Mouse (Mus musculus): ENCODE measurements around the gene Tbc1d4. TPM values are rescaled to one million over a fixed set of nuclear protein-coding genes. Genes with fewer than 3 reads are reported as not detected.
A peak's percentile ranks its signal among the peaks of the same experiment; 100 is the strongest.

Tbc1d4 gene
- total and polyA plus RNA-seq, 3 experiments: not detected

DNA sequence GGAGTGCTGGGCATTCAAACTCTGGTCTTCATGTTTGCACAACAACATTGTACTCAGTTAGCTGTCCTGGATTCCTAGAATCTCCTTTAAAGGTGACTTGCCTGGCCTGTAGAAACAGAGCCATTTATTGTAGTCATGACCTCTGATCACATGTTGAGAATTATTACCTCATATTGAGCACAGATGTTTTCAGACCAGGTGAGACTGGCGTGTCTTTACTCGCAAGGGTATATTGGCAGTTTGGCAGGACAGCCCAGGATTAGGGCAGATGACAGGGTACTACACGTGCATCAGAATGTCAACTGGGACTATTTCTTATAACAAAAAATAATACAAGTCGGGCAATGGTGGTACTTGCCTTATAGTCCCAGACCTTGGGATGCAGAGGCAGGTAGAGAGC, 41.6 kb upstream of the Tbc1d4 start:
- Histone ChIP-seq H3K4me1 (ENCODE audit: control insufficient read depth in 1 of 2, insufficient read depth in 2 of 2, low read length in 2 of 2) (peaks cover 7 to 9% of the 10 kb centered on the region in 2 experiments; a peak in 3 of 4 replicates), H3K27ac (ENCODE audit: control insufficient read depth, low read depth, low read length) (no peak overlapping the region), H3K4me3 (ENCODE audit: control insufficient read depth in 1 of 2, insufficient read depth in 1 of 2, low read depth in 2 of 2, low read length in 2 of 2) (no peak overlapping the region), H3K79me2 (ENCODE audit: control insufficient read depth, insufficient read depth, low read length, poor library complexity) (peaks cover 8% of the 10 kb centered on the region), H3K36me3 (ENCODE audit: control insufficient read depth in 1 of 2, insufficient read depth in 2 of 2, low read length in 2 of 2) (peaks cover 0 to 17% of the 10 kb centered on the region in 2 experiments; a peak in 2 of 4 replicates), H3K9ac (ENCODE audit: control insufficient read depth, low read depth, low read length, poor library complexity, severe bottlenecking) (no peak overlapping the region), H3K27me3 (ENCODE audit: control insufficient read depth in 1 of 2, insufficient read depth in 2 of 2, low read length in 2 of 2) (peaks cover 0 to 1% of the 10 kb centered on the region in 2 experiments; a peak in 2 of 4 replicates), H3K9me3 (replicated peaks; ENCODE audit: insufficient read depth, low read length) (no peaks in the 10 kb centered on the region)
- no peak for DNase-seq (ENCODE audit: low read depth, low spot score)
- TF ChIP-seq ZNF384 (IDR thresholded peaks at IDR 0.05; ENCODE audit: low read depth, low read length) (no peak), TBP (IDR thresholded peaks at IDR 0.05; ENCODE audit: low read depth, low read length) (no peak), CHD2 (IDR thresholded peaks at IDR 0.05; ENCODE audit: low read length) (no peak), MAZ (IDR thresholded peaks at IDR 0.05; ENCODE audit: low read depth, low read length) (no peak), ZMIZ1 (IDR thresholded peaks at IDR 0.05; ENCODE audit: low read depth, low read length) (no peak), MXI1 (IDR thresholded peaks at IDR 0.05; ENCODE audit: low read depth, low read length) (no peak), ELF1 (IDR thresholded peaks at IDR 0.05; ENCODE audit: low read depth, low read length) (no peak)

DNA sequence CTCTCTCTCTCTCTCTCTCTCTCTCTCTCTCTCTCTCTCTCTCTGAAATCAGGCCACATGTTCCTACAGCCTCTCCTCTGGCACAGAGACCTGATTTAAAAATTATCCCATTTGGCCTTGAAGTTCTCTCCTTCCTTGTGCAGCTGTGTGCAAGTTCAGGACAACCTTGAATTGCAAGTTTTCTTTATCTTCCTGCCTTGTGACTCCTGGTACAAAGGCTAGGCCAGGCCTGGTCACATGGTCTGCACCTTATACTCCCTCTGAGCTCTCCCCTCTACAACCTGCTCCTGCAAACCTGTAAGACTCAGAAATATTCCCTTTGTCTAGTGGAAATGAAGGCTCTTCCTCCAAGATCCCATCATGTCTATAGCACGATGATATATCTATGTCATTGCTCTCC, 36.0 kb upstream of the Tbc1d4 start:
- peaks cover 3% of the 10 kb centered on the region for H3K79me2 ChIP-seq (ENCODE audit: control insufficient read depth, insufficient read depth, low read length, poor library complexity)
- H3K4me3 ChIP-seq (ENCODE audit: control insufficient read depth in 1 of 2, insufficient read depth in 1 of 2, low read depth in 2 of 2, low read length in 2 of 2): no peak overlapping the region
- H3K9me3 ChIP-seq (replicated peaks; ENCODE audit: insufficient read depth, low read length): no peaks in the 10 kb centered on the region
- H3K36me3 ChIP-seq (ENCODE audit: control insufficient read depth in 1 of 2, insufficient read depth in 2 of 2, low read length in 2 of 2): no peaks in the 10 kb centered on the region
- H3K4me1 ChIP-seq (ENCODE audit: control insufficient read depth in 1 of 2, insufficient read depth in 2 of 2, low read length in 2 of 2): no peaks in the 10 kb centered on the region; a peak in 1 of 4 replicates
- H3K27ac ChIP-seq (ENCODE audit: control insufficient read depth, low read depth, low read length): no peak overlapping the region
- no peak overlapping the region for H3K9ac ChIP-seq (ENCODE audit: control insufficient read depth, low read depth, low read length, poor library complexity, severe bottlenecking)
- no peak for TF ChIP-seq ETS1 (IDR thresholded peaks at IDR 0.05; ENCODE audit: low read depth, low read length)
- TF ChIP-seq BHLHE40 (IDR thresholded peaks at IDR 0.05; ENCODE audit: borderline replicate concordance, low read depth, low read length): no peak
- no peak for TF ChIP-seq EP300 (IDR thresholded peaks at IDR 0.05; ENCODE audit: low read depth in 1 of 2, low read length in 2 of 2)
- TF ChIP-seq SIN3A (IDR thresholded peaks at IDR 0.05; ENCODE audit: low read length): no peak
- TF ChIP-seq E2F4 (IDR thresholded peaks at IDR 0.05; ENCODE audit: borderline replicate concordance, low read depth, low read length): no peak
- no peak for TF ChIP-seq ELF1 (IDR thresholded peaks at IDR 0.05; ENCODE audit: low read depth, low read length)
- no peak for DNase-seq (ENCODE audit: low read depth, low spot score)
- peaks cover 0 to 1% of the 10 kb centered on the region in 2 experiments; a peak in 2 of 4 replicates for H3K27me3 ChIP-seq (ENCODE audit: control insufficient read depth in 1 of 2, insufficient read depth in 2 of 2, low read length in 2 of 2)

DNA sequence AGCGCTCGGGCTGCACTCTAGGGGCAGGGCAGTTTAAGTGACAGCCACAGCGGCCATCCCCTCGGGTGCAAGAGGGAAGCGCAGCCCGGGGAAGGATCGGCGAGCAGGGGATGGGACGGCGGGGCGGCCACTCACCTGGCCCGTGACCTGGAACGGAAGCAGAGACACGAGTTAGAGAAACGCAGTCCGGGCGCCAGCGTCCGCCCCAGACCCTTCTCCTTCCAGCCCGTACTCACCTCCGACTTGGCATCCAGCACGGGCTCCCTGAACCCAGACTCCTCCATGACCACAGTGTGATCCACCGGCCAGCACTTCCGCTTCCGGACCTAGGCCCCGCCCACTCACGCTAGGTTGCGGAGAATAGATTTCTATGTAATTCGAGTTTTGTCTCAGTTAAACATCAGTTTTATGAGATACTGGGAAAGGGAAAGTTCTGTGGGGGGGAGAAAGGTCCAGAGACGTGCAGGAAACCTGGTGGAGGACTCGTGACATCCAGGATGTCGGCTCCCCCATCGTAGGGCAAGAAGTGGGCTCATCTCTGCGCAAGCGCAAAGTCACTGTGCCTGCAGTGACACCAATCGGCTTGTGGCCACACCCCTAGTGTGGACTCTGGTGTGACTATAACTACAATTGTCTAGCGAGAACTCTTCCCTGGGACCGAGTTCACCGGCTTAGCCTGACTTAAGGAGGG, 31.3 kb upstream of the Tbc1d4 start, which contains the start of gene Commd6:
Gene Commd6 (minus strand): TSS at position 534 of the 691 bp plus-strand sequence.
- Histone ChIP-seq H3K79me2 (ENCODE audit: control insufficient read depth, insufficient read depth, low read length, poor library complexity) (peaks cover 9% of the 10 kb centered on the region), H3K9me3 (replicated peaks; ENCODE audit: insufficient read depth, low read length) (no peaks in the 10 kb centered on the region), H3K27ac (ENCODE audit: control insufficient read depth, low read depth, low read length) (peak within 1 kb of the TSS; percentile 83), H3K27me3 (ENCODE audit: control insufficient read depth in 1 of 2, insufficient read depth in 2 of 2, low read length in 2 of 2) (no peaks in the 10 kb centered on the region; a peak in 2 of 4 replicates), H3K36me3 (ENCODE audit: control insufficient read depth in 1 of 2, insufficient read depth in 2 of 2, low read length in 2 of 2) (peaks cover 0 to 9% of the 10 kb centered on the region in 2 experiments; a peak in 2 of 4 replicates), H3K9ac (ENCODE audit: control insufficient read depth, low read depth, low read length, poor library complexity, severe bottlenecking) (peak within 1 kb of the TSS; percentile 74), H3K4me3 (ENCODE audit: control insufficient read depth in 1 of 2, insufficient read depth in 1 of 2, low read depth in 2 of 2, low read length in 2 of 2) (peak within 1 kb of the TSS; percentile 85 to 97), H3K4me1 (ENCODE audit: control insufficient read depth in 1 of 2, insufficient read depth in 2 of 2, low read length in 2 of 2) (peaks cover 0 to 2% of the 10 kb centered on the region in 2 experiments; a peak in 2 of 4 replicates)
- peak; percentile 95 for DNase-seq (ENCODE audit: low read depth, low spot score)
- TF ChIP-seq RCOR1 (IDR thresholded peaks at IDR 0.05; ENCODE audit: low read depth, low read length) (no peak), POLR2A (IDR thresholded peaks at IDR 0.05; ENCODE audit: control insufficient read depth in 1 of 2, insufficient read depth in 1 of 2, low read depth in 1 of 2, low read length in 2 of 2, poor library complexity in 1 of 2) (peak; percentile 71 to 91), GATA1 (IDR thresholded peaks at IDR 0.05; ENCODE audit: low read depth, low read length) (no peak), ETS1 (IDR thresholded peaks at IDR 0.05; ENCODE audit: low read depth, low read length) (no peak), POLR2AphosphoS5 (IDR thresholded peaks at IDR 0.05; ENCODE audit: borderline replicate concordance, low read depth, low read length) (no peak), SIN3A (IDR thresholded peaks at IDR 0.05; ENCODE audit: low read length) (peak; percentile 78), E2F4 (IDR thresholded peaks at IDR 0.05; ENCODE audit: borderline replicate concordance, low read depth, low read length) (no peak), TCF12 (IDR thresholded peaks at IDR 0.05; ENCODE audit: low read depth, low read length) (peak; percentile 8; the same call in 1 of the 2 replicates), ZKSCAN1 (IDR thresholded peaks at IDR 0.05; ENCODE audit: low read depth, low read length) (no peak), ELF1 (IDR thresholded peaks at IDR 0.05; ENCODE audit: low read depth, low read length) (peak; percentile 95), GABPA (IDR thresholded peaks at IDR 0.05; ENCODE audit: low read depth, low read length) (no peak), MYC (IDR thresholded peaks at IDR 0.05; ENCODE audit: low read depth, low read length) (no peak), CTCF (IDR thresholded peaks at IDR 0.05 in 2 of 3, conservative IDR thresholded peaks at IDR 0.05 in 1 of 3; ENCODE audit: control insufficient read depth in 1 of 3, insufficient read depth in 1 of 3, low read depth in 2 of 3, low read length in 3 of 3, poor library complexity in 1 of 3, severe bottlenecking in 1 of 3) (no peak), MEF2A (IDR thresholded peaks at IDR 0.05; ENCODE audit: extremely low read depth, insufficient replicate concordance, low read depth, low read length, poor library complexity, severe bottlenecking) (no peak), USF2 (IDR thresholded peaks at IDR 0.05; ENCODE audit: borderline replicate concordance in 1 of 2, insufficient read depth in 1 of 2, low read depth in 1 of 2, low read length in 2 of 2) (no peak)

Data from MEL (cell line).